Mouse (Mus musculus) forebrain, embryonic 16.5 days (tissue): Measurements from ENCODE around the gene Meaf6. TPM values are rescaled to one million over a fixed set of nuclear protein-coding genes. Genes with fewer than 3 reads are reported as not detected.

Experiments
- ATAC-seq: fragments of 200-750 bp; cut with Nextera tagmentation; 2 replicates; pipeline ENCODE4 v1.8.0; 2017; ENCODE audit warnings: mild to moderate bottlenecking, moderate library complexity
- H3K27ac ChIP-seq: fragments of 300-500 bp; sonication (generic); 2 replicates; pipeline ENCODE4 v1.5.1; 2014; ENCODE audit warnings: low read length, control low read depth
- H3K27me3 ChIP-seq: fragments of 300-500 bp; sonication (generic); replicated peaks from 2 replicates; pipeline ENCODE4 v1.6.1; 2014; ENCODE audit warnings: low read length; ENCODE audit not compliant: control insufficient read depth, insufficient read depth
- H3K36me3 ChIP-seq: fragments of 300-500 bp; sonication (generic); 2 replicates; pipeline ENCODE4 v1.6.1; 2014; ENCODE audit not compliant: control insufficient read depth, insufficient read depth
- H3K4me1 ChIP-seq: fragments of 300-500 bp; sonication (generic); replicated peaks from 2 replicates; pipeline ENCODE4 v1.6.1; 2014; ENCODE audit warnings: low read length; ENCODE audit not compliant: control insufficient read depth, insufficient read depth
- H3K4me2 ChIP-seq: fragments of 300-500 bp; sonication (generic); 2 replicates; pipeline ENCODE4 v1.6.1; 2014; ENCODE audit warnings: mild to moderate bottlenecking, low read length, control low read depth
- H3K4me3 ChIP-seq: fragments of 300-500 bp; sonication (generic); replicated peaks from 2 replicates; pipeline ENCODE4 v1.5.1; 2014; ENCODE audit warnings: mild to moderate bottlenecking, low read length, control low read depth
- H3K9ac ChIP-seq: fragments of 300-500 bp; sonication (generic); replicated peaks from 2 replicates; pipeline ENCODE4 v1.6.1; 2014; ENCODE audit warnings: low read depth, low read length, control low read depth
- H3K9me3 ChIP-seq: fragments of 300-500 bp; sonication (generic); 2 replicates; pipeline ENCODE4 v1.6.1; 2016; ENCODE audit warnings: low read length; ENCODE audit not compliant: control insufficient read depth
- WGBS: fragments of 180-500 bp; shearing (Covaris S2); extraction: QIAGEN DNeasy Blood & Tissue Kit; methylation state at CpG from one replicate; pipeline ENCODE4 v1.1.7; 2014; 5-methylcytosine and 5-hydroxymethylcytosine counted together
- polyA plus RNA-seq: library from polyadenylated mRNA; unstranded; fragments of >200 nt; fragmentation: Nextera tagmentation; extraction: Ambion mirVana; gene quantifications from 2 replicates; pipeline ENCODE4 v1.2.1, GENCODE M21; 2015

Gene Meaf6
- polyA plus RNA-seq, 1 experiment from 2014 or later: 154 TPM

DNA sequence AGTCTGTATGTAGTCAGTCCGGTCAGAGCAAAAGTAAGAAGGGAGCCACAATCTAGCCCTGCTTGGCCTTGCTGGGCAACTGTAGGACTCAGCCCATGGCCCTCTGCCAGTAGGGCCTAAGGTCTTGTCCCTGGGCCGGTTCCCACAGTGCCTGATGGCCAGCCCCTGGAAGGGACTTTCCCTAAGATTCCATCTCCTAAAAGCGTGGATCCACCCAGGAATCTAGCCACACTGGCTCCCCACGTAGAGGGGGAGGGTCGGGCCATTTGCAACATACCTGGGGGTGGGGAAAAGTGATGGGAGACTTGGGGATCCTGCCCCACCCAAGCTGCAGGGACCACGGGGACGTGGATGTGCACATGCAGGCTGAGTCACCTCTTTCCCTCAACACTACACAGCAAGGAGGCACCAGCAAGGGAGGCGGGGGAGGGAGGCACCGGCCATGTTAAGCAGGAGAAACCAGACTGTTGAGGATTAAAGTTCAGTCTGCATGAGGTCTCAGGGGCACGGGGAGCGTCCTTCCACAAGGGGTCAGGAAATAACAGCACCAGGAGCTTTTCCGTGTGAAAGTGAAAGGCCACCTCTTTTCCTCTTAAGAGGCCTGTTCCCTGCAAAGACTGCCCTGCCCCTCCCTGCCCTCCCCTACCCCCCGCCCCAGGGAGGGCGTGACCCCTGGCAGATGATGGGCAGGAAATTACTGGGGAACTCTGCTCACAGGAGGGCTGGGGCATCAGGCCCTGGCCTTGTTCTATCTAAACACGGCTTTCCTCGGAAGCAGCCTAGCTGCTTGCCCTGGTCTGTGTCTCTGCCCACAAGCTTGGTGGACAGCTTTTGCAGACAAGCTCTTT, 37.7 kb downstream of the Meaf6 start:
- WGBS: 21% methylated on average over 16 of the region's 16 CpGs
- Histone ChIP-seq H3K9ac (no peak overlapping the region), H3K4me1 (peaks cover 9% of the 10 kb centered on the region), H3K36me3 (no peaks in the 10 kb centered on the region), H3K27ac (no peak overlapping the region), H3K4me3 (no peak overlapping the region), H3K9me3 (no peaks in the 10 kb centered on the region), H3K27me3 (peaks cover 8% of the 10 kb centered on the region; the same call in 1 of the 2 replicates), H3K4me2 (no peak overlapping the region)
- no peak for ATAC-seq

DNA sequence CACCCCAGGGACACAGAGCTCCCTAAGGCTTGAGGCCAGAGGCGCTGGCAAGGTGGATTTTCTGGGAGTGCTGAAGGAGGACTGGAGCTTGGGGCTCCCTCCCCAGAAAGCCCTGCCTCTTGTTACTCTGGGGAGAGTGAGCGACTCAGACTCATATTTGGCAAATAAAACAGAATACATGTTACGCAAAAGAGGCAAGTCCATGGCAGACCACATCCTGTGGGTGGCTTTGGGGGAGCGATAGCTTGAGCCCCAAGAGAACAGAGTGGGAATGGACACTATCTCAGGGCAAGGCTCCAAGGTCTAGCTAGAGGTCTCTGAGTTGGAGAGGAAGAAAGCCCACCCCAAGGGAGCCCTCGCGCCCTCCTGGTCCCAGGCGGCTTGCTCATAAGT, 38.3 kb downstream of the Meaf6 start:
- ATAC-seq: no peak
- 69% methylated on average over 7 of the region's 7 CpGs for WGBS
- no peaks in the 10 kb centered on the region for H3K9me3 ChIP-seq

DNA sequence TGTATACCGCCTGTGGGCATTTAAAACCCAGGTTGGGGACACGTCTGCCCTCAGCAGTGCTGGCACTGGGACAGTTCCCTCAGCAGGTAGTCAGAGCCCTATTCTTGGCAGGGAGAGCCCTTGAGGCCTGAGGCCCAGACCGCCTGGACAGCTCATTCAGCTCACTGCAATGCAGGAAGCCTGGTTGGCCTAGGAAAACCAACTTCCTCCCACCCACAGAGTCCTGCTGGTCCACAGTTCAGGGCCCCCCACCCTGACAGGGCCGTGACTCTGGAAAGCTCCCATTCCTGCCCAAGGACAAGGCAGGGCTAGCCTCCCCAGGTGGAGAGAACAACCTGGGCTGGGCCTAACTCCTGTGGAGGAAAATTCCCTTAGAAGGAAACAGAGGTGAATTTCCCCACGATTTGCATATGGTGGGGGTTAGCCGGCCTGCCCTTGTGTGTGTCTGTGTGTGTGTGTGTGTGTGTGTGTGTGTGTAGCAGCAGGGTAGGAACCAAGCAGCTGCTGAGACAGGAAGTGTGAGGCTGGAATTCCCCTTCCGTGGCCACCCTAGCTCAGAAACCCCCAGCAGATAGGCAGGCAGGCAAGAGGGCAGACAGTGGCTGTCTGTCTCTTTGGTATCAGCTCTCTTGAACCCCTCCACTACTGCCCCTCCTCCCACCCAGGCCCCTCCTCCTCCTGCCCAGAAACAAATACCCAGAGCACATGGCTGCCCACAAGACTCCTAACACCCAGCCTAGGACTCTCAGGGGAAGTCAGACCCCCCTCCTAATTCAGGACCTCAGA, 39.7 kb downstream of the Meaf6 start:
- Histone ChIP-seq H3K36me3 (no peaks in the 10 kb centered on the region), H3K27ac (no peak overlapping the region), H3K4me1 (peaks cover 12% of the 10 kb centered on the region), H3K4me3 (no peak overlapping the region), H3K9ac (no peak overlapping the region), H3K9me3 (no peaks in the 10 kb centered on the region), H3K4me2 (no peak overlapping the region), H3K27me3 (peaks cover 16% of the 10 kb centered on the region)
- no peak for ATAC-seq
- 45% methylated on average over 7 of the region's 7 CpGs for WGBS

More for the DNA sequence above, 38.3 kb downstream of the Meaf6 start:
- H3K9ac ChIP-seq: no peak overlapping the region
- no peak overlapping the region for H3K4me2 ChIP-seq
- H3K4me3 ChIP-seq: no peak overlapping the region
- peaks cover 12% of the 10 kb centered on the region for H3K4me1 ChIP-seq
- peaks cover 13% of the 10 kb centered on the region for H3K27me3 ChIP-seq
- no peaks in the 10 kb centered on the region for H3K36me3 ChIP-seq
- H3K27ac ChIP-seq: no peak overlapping the region

DNA sequence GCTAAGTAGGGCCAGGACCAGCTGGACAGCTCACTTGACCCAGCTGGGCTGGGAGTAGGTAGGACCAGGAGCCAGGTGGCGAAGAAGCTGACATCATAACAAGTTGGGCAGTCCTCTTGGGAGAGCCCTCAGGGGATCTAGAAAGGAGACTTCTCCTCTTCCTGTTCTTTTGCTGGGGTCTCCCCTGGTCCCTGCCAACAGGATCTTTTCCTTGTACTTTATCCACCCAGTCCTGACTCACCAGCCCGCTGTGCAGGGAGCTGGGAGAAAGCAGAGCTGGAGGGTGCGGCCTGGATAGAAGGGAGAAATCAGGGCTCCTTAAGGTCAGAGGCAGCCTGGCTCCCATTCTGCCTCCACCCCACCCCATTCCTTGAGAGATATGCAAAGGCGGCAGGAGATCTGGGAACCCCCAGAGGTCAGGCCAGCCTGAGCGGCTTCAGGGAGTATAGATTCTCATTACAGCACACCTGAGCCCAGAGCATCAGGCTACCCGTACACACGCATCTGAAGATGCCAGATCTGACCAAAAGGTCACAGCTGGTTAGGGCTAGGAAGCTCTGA, 40.5 kb downstream of the Meaf6 start:
- no peak for ATAC-seq
- Histone ChIP-seq H3K9me3 (no peaks in the 10 kb centered on the region), H3K9ac (no peak overlapping the region), H3K4me3 (no peak overlapping the region), H3K4me1 (peaks cover 12% of the 10 kb centered on the region), H3K27me3 (peaks cover 16% of the 10 kb centered on the region), H3K27ac (no peak overlapping the region), H3K4me2 (no peak overlapping the region), H3K36me3 (no peaks in the 10 kb centered on the region)
- WGBS: 82% methylated on average over 7 of the region's 7 CpGs

DNA sequence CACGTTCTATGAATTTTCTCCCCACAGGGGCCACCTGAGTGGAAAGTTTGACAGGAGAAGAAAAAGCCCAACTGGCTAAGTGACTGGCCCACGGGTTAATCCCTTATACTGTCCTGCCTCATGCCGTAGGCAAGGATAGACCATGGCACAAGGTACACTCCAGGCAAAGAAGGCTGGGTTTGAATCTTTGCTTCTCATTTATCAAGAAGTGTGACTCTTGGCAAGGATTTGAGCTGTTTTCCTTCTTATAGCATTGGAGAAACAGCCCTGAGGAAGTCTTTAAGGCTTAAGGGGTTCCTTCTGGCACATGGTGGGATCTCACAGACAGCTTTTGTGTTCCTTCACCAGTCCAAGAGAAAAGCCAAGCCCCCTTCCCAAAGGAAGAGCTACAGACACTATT, 41.3 kb downstream of the Meaf6 start:
- Histone ChIP-seq H3K4me2 (no peak overlapping the region), H3K9ac (no peak overlapping the region), H3K4me3 (no peak overlapping the region), H3K4me1 (peaks cover 12% of the 10 kb centered on the region), H3K27me3 (peaks cover 16% of the 10 kb centered on the region), H3K9me3 (no peaks in the 10 kb centered on the region), H3K36me3 (no peaks in the 10 kb centered on the region), H3K27ac (no peak overlapping the region)
- no peak for ATAC-seq
- 89% methylated on average over 3 of the region's 3 CpGs for WGBS

DNA sequence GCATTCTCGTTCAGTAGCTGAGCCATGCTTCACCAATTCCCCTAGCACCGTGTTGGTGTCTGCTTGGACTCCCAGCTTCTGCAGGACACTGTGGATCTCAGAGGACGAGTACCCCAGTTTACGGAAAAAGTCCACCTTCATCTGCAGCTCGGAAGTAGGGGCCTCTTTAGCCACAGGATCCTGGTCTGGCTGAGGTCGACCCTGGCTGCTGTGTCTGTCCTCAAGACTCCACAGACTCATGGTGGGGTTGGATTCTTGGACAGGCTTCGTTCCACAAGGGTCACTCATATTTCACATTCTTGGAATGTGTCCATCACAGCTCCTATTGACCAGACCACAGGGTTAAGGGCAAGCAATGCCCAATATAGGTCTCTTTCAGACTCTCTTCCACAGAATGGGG, 41.8 kb downstream of the Meaf6 start:
- 79% methylated on average over 7 of the region's 7 CpGs for WGBS
- Histone ChIP-seq H3K4me1 (peaks cover 12% of the 10 kb centered on the region), H3K27me3 (peaks cover 16% of the 10 kb centered on the region), H3K27ac (no peak overlapping the region), H3K9me3 (no peaks in the 10 kb centered on the region), H3K36me3 (no peaks in the 10 kb centered on the region), H3K4me3 (no peak overlapping the region), H3K9ac (no peak overlapping the region), H3K4me2 (peak overlapping the region; percentile 96)
- no peak for ATAC-seq

DNA sequence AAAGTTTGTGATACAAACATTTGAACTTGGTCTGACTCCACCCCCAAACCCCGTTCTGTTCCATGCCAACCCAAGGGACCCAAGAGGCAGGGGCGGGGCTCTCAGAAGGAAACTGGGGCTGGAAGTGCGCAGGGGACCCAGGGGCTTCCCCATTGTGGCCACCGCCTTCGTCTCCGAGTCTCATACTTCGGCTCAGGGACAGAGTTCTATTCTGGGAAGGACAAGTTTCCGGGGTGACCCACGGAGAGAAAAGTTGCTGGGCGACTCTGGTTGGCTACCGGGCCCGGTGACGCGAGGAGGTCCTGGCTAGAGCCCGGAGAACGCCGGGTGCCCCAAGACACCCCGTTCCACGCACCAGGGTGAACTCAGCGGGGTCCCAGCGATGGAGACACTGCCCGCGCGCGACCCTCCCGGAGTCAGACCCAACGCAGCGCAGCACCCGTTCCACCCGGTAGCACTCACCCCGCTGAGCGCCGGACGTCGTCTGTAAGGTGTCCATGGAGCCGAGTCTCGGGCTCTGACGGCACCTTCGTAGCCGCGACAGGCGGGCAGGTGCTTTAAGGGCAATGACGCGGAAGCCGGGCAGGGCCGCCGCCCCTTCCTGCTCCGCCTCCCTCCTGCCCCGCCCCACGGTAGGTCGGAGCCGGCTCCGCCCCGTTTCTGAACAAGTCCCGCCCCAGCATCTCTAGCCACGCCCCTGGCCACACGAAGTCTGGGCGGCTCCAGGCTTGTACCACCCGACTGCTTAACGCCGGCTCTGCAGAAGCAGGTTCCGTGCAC, 42.6 kb downstream of the Meaf6 start, which contains the start of gene Zc3h12a:
Gene Zc3h12a, minus strand, starts transcription at position 536 of the 780 bp plus-strand sequence.
- Histone ChIP-seq H3K27ac (no peak within 1 kb of the TSS), H3K4me2 (peak within 1 kb of the TSS; percentile 96), H3K36me3 (no peaks in the 10 kb centered on the region), H3K4me3 (peak within 1 kb of the TSS; percentile 65), H3K4me1 (peaks cover 12% of the 10 kb centered on the region), H3K9me3 (no peaks in the 10 kb centered on the region), H3K9ac (peak within 1 kb of the TSS; percentile 67), H3K27me3 (peaks cover 16% of the 10 kb centered on the region)
- peak; percentile 85 for ATAC-seq
- 2% methylated on average over 60 of the region's 62 CpGs for WGBS

DNA sequence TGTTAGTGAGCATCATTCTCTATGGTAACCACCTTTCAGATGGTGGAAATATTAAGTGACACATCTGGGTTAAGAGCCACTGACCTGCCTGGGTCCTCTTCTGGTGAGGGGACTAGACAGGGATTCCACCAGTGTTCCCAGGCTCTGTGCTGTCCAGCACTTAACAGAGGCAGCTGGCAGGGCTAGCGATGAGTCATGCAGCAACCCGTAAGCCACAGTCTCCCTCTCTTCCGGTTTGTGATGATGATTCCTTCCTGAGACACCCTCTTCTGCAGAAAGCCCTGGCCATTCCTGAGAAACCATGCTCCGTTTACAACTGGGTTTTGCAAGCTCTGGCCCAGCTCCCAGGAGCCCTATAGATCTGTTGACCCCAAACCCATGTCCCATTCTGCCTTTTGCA, 46.6 kb downstream of the Meaf6 start:
- Histone ChIP-seq H3K9ac (no peak overlapping the region), H3K27me3 (peaks cover 12% of the 10 kb centered on the region), H3K4me1 (peaks cover 12% of the 10 kb centered on the region), H3K9me3 (no peaks in the 10 kb centered on the region), H3K27ac (no peak overlapping the region), H3K4me3 (no peak overlapping the region), H3K4me2 (no peak overlapping the region), H3K36me3 (no peaks in the 10 kb centered on the region)
- 84% methylated on average over 4 of the region's 4 CpGs for WGBS
- no peak for ATAC-seq
